Mouse (Mus musculus) midbrain, postnatal 0 days (tissue): ENCODE measurements at regions not wholly inside any gene's neighbourhood (a gene's known extent, or its start where the extent isn't known, plus 50 kb on each side); places are given as distances from the start of the nearest gene placed in this dataset.
"Not testable (repeated sequence)": the region's sequence is repeated elsewhere in the genome, so short reads cannot be mapped to it uniquely, and the experiment has no call there.

Experiments used
- ATAC-seq: fragments of 200-750 bp; cut with Nextera tagmentation; 2 replicates; pipeline ENCODE4 v1.8.0; 2017; ENCODE audit warnings: moderate number of reproducible peaks, mild to moderate bottlenecking, moderate TSS enrichment, moderate library complexity; ENCODE audit not compliant: low FRiP score
- DNase-seq: peaks from one replicate; pipeline ENCODE4 v3.0.0-alpha.2; 2015; ENCODE audit warnings: low spot score
- H3K27ac ChIP-seq: fragments of 300-500 bp; sonication (generic); 2 replicates; pipeline ENCODE4 v1.5.1; 2014; ENCODE audit warnings: low read depth, mild to moderate bottlenecking, low read length, mixed read lengths
- H3K27me3 ChIP-seq: fragments of 300-500 bp; sonication (generic); 2 replicates; pipeline ENCODE4 v1.6.1; 2014; ENCODE audit warnings: low read length, control low read depth, mixed read lengths; ENCODE audit not compliant: insufficient read depth
- H3K36me3 ChIP-seq: fragments of 300-500 bp; sonication (generic); 2 replicates; pipeline ENCODE4 v1.6.1; 2014; ENCODE audit warnings: low read length, control low read depth, mixed read lengths; ENCODE audit not compliant: insufficient read depth
- H3K4me1 ChIP-seq: fragments of 300-500 bp; sonication (generic); 2 replicates; pipeline ENCODE4 v1.6.1; 2014; ENCODE audit warnings: mild to moderate bottlenecking, control low read depth, antibody characterized with exemption, low read length, mixed read lengths; ENCODE audit not compliant: insufficient read depth
- H3K4me2 ChIP-seq: fragments of 300-500 bp; sonication (generic); 2 replicates; pipeline ENCODE4 v1.6.1; 2014; ENCODE audit warnings: low read depth, mild to moderate bottlenecking, low read length, mixed read lengths; ENCODE audit not compliant: poor library complexity, severe bottlenecking
- H3K4me3 ChIP-seq: fragments of 300-500 bp; sonication (generic); 2 replicates; pipeline ENCODE4 v1.5.1; 2014; ENCODE audit warnings: low read depth, mild to moderate bottlenecking, low read length, moderate library complexity
- H3K9ac ChIP-seq: fragments of 300-500 bp; sonication (generic); replicated peaks from 2 replicates; pipeline ENCODE4 v1.6.1; 2014; ENCODE audit warnings: mild to moderate bottlenecking, low read length, moderate library complexity, mixed read lengths; ENCODE audit not compliant: poor library complexity, severe bottlenecking
- H3K9me3 ChIP-seq: fragments of 300-500 bp; sonication (generic); 2 replicates; pipeline ENCODE4 v1.6.1; 2016; ENCODE audit warnings: low read length, control low read depth
- CTCF ChIP-seq: IDR thresholded peaks from 2 replicates; pipeline ENCODE4 v1.5.1; 2016; ENCODE audit warnings: antibody characterized with exemption, mild to moderate bottlenecking
- WGBS: fragments of 180-500 bp; shearing (Covaris S2); extraction: QIAGEN DNeasy Blood & Tissue Kit; methylation state at CpG from one replicate; pipeline ENCODE4 v1.1.7; 2014; 5-methylcytosine and 5-hydroxymethylcytosine counted together

GRCm38 (mm10) chr6:69726362-69726761, 1065.7 kb downstream of the Rpia start:
- ATAC-seq, result no peak
- Histone ChIP-seq H3K4me2 (no peak overlapping the region), H3K27ac (no peak overlapping the region), H3K4me1 (no peaks in the 10 kb centered on the region), H3K27me3 (no peaks in the 10 kb centered on the region), H3K4me3 (no peak overlapping the region), H3K9ac (no peak overlapping the region), H3K9me3 (no peaks in the 10 kb centered on the region), H3K36me3 (no peaks in the 10 kb centered on the region)
- no peak for TF ChIP-seq CTCF
- no peak for DNase-seq

GRCm38 (mm10) chr6:69702813-69703212, 1089.2 kb downstream of the Rpia start:
- not testable (repeated sequence) for H3K4me2 ChIP-seq, DNase-seq, H3K9me3 ChIP-seq, H3K27me3 ChIP-seq, H3K9ac ChIP-seq, ATAC-seq, H3K36me3 ChIP-seq, H3K4me3 ChIP-seq, H3K27ac ChIP-seq, H3K4me1 ChIP-seq
- WGBS, result 55% methylated on average over 2 of the region's 2 CpGs

GRCm38 (mm10) chr6:69681172-69681571, 1110.9 kb downstream of the Rpia start:
- Histone ChIP-seq H3K9ac (no peak overlapping the region), H3K36me3 (no peaks in the 10 kb centered on the region), H3K27ac (no peak overlapping the region), H3K27me3 (no peaks in the 10 kb centered on the region), H3K4me3 (no peak overlapping the region), H3K4me2 (no peak overlapping the region), H3K9me3 (no peaks in the 10 kb centered on the region), H3K4me1 (no peaks in the 10 kb centered on the region)
- no peak for ATAC-seq
- WGBS, result 87% methylated on average over 1 of the region's 1 CpGs
- DNase-seq, result no peak
- no peak for TF ChIP-seq CTCF

- not testable (repeated sequence) for ATAC-seq, H3K4me1 ChIP-seq, H3K9me3 ChIP-seq, H3K27ac ChIP-seq, H3K4me3 ChIP-seq, DNase-seq, H3K4me2 ChIP-seq, H3K9ac ChIP-seq, H3K27me3 ChIP-seq, H3K36me3 ChIP-seq
- WGBS, result 70% methylated on average over 1 of the region's 1 CpGs
Measured at GRCm38 (mm10) chr6:69662426-69662825, 1129.6 kb downstream of the Rpia start.
